Mouse (Mus musculus) MEL (cell line): Measurements from ENCODE around the gene Tubal3.

Experiments used
- CHD2 ChIP-seq: IDR thresholded peaks from 2 replicates; pipeline ENCODE4 v1.6.1; 2011; ENCODE audit warnings: low read length, improper control_type of control experiment
- CTCF ChIP-seq, 3 experiments: IDR thresholded peaks in 2 of 3; conservative IDR thresholded peaks in 1 of 3; 2 replicates each; pipeline ENCODE4 v1.5.1; 2011 to 2012; ENCODE audit warnings: low read length in 3 of 3, low read depth in 2 of 3, mild to moderate bottlenecking in 2 of 3, improper control_type of control experiment in 1 of 3, inconsistent platforms in 1 of 3, mixed read lengths in 1 of 3, moderate library complexity in 1 of 3; ENCODE audit not compliant: control insufficient read depth in 1 of 3, insufficient read depth in 1 of 3, poor library complexity in 1 of 3, severe bottlenecking in 1 of 3
- GATA1 ChIP-seq: IDR thresholded peaks from 2 replicates; pipeline ENCODE4 v1.6.1; 2011; ENCODE audit warnings: low read depth, low read length, improper control_type of control experiment
- HCFC1 ChIP-seq: IDR thresholded peaks from 2 replicates; pipeline ENCODE4 v1.6.1; 2012; ENCODE audit warnings: low read depth, mild to moderate bottlenecking, inconsistent platforms, low read length, improper control_type of control experiment, moderate library complexity
- MAFK ChIP-seq: IDR thresholded peaks from 2 replicates; pipeline ENCODE4 v1.6.1; 2011; ENCODE audit warnings: low read depth, mild to moderate bottlenecking, low read length, improper control_type of control experiment, borderline replicate concordance
- MAX ChIP-seq: IDR thresholded peaks from 2 replicates; pipeline ENCODE4 v1.6.1; 2011; ENCODE audit warnings: low read length, improper control_type of control experiment
- MXI1 ChIP-seq: IDR thresholded peaks from 2 replicates; pipeline ENCODE4 v1.6.1; 2011; ENCODE audit warnings: mild to moderate bottlenecking, low read depth, low read length, improper control_type of control experiment
- POLR2A ChIP-seq, 2 experiments: IDR thresholded peaks; 2 replicates each; pipeline ENCODE4 v1.6.1; 2011 to 2012; ENCODE audit warnings: low read length in 2 of 2, mild to moderate bottlenecking in 2 of 2, control low read depth in 1 of 2, improper control_type of control experiment in 1 of 2, low read depth in 1 of 2, moderate library complexity in 1 of 2; ENCODE audit not compliant: control insufficient read depth in 1 of 2, insufficient read depth in 1 of 2, poor library complexity in 1 of 2
- POLR2AphosphoS2 ChIP-seq: IDR thresholded peaks from 2 replicates; pipeline ENCODE4 v1.6.1; 2011; ENCODE audit warnings: low read length, improper control_type of control experiment
- TAL1 ChIP-seq: IDR thresholded peaks from 2 replicates; pipeline ENCODE4 v1.6.1; 2012; ENCODE audit warnings: mild to moderate bottlenecking, inconsistent platforms, low read length, moderate library complexity, mixed read lengths
- TCF12 ChIP-seq: IDR thresholded peaks from 2 replicates; pipeline ENCODE4 v1.6.1; 2014; ENCODE audit warnings: low read depth, mild to moderate bottlenecking, inconsistent platforms, low read length, improper control_type of control experiment, moderate library complexity
- USF1 ChIP-seq: IDR thresholded peaks from 2 replicates; pipeline ENCODE4 v1.6.1; 2014; ENCODE audit warnings: low read depth, mild to moderate bottlenecking, inconsistent platforms, low read length, improper control_type of control experiment, moderate library complexity
- ZC3H11A ChIP-seq: IDR thresholded peaks from 2 replicates; pipeline ENCODE4 v1.6.1; 2012; ENCODE audit warnings: low read depth, mild to moderate bottlenecking, inconsistent platforms, low read length, improper control_type of control experiment

- TF ChIP-seq ZC3H11A (no peak), USF1 (no peak), HCFC1 (no peak), POLR2A (IDR thresholded peaks at IDR 0.05; ENCODE audit: control insufficient read depth in 1 of 2, insufficient read depth in 1 of 2, low read depth in 1 of 2, low read length in 2 of 2, poor library complexity in 1 of 2) (no peak), MAX (no peak), POLR2AphosphoS2 (no peak), CTCF (IDR thresholded peaks at IDR 0.05 in 2 of 3, conservative IDR thresholded peaks at IDR 0.05 in 1 of 3; ENCODE audit: control insufficient read depth in 1 of 3, insufficient read depth in 1 of 3, low read depth in 2 of 3, low read length in 3 of 3, poor library complexity in 1 of 3, severe bottlenecking in 1 of 3) (no peak), GATA1 (no peak), MXI1 (no peak), TAL1 (no peak), TCF12 (no peak), MAFK (no peak), CHD2 (no peak)
These were observed 22.6 kb upstream of the Tubal3 start for GRCm38 (mm10) chr13:3895397-3895980.
